Mouse (Mus musculus) bone marrow, adult 2 months (tissue): Measurements from ENCODE around the gene 2610042L04Rik. TPM values are rescaled to one million over a fixed set of nuclear protein-coding genes. Genes with fewer than 3 reads are reported as not detected.
"Not testable (repeated sequence)": the region's sequence is repeated elsewhere in the genome, so short reads cannot be mapped to it uniquely, and the experiment has no call there.

Experiments used
- H3K27ac ChIP-seq: fragments of 200-500 bp; 2 replicates; pipeline ENCODE4 v1.5.1; 2012; ENCODE audit warnings: low read depth, mild to moderate bottlenecking, control low read depth, inconsistent platforms, low read length; ENCODE audit not compliant: control insufficient read depth, poor library complexity, insufficient read depth
- H3K4me1 ChIP-seq: fragments of 200-500 bp; 2 replicates; pipeline ENCODE4 v1.6.1; 2011; ENCODE audit warnings: low read length; ENCODE audit not compliant: control insufficient read depth, insufficient read depth
- H3K4me3 ChIP-seq: fragments of 200-500 bp; replicated peaks from 2 replicates; pipeline ENCODE3; 2011; ENCODE audit warnings: mild to moderate bottlenecking, low read depth, low read length, control low read depth; ENCODE audit not compliant: control insufficient read depth
- WGBS: fragments of 180-500 bp; shearing (Covaris S2); methylation state at CpG from one replicate; pipeline ENCODE4 v1.1.7; 2018; 5-methylcytosine and 5-hydroxymethylcytosine counted together
- polyA plus RNA-seq: library from polyadenylated mRNA; stranded (reverse); fragments of >200 nt; gene quantifications from 2 replicates; pipeline ENCODE4 v1.2.4, GENCODE M21; 2011; ENCODE audit warnings: low replicate concordance; ENCODE audit not compliant: missing spikeins, insufficient read depth, insufficient read length

The 2610042L04Rik gene
- not detected in 2 replicates for polyA plus RNA-seq

DNA sequence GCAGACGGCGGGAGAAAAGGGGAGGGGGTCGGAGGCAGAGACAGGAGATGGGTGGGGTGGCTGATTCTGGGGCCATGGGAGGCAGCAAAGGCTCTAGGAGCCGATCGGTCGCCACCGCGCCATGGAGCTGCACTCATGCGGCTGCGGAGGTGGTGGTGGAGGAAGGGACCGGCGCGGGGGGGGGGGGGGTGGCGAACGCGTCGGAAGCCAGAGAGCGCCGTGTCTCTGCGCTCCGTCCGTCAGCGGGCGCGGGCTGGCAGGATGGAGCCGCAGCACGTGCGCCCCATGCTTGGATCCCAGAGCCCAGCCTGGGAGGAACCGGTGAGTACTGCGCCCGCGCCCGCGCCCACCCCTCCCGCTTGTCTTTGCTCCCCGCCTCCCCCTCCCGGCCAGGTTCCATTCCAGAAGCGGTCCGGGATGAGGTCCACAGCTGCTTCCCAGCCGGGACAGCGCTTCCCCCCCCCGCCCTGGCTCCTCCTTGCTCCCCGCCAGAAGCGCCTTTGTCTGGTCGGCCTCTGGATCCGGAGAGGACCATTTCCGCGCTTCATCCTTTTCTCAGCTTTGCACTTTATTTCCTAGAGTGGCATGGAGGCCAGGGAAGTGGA is at the start of gene 2610042L04Rik:
Gene 2610042L04Rik (plus strand): TSS at position 288 of the 605 bp plus-strand sequence.
- not testable (repeated sequence) for H3K4me1 ChIP-seq, H3K4me3 ChIP-seq, H3K27ac ChIP-seq
- 2% methylated on average over 35 of the region's 48 CpGs for WGBS

DNA sequence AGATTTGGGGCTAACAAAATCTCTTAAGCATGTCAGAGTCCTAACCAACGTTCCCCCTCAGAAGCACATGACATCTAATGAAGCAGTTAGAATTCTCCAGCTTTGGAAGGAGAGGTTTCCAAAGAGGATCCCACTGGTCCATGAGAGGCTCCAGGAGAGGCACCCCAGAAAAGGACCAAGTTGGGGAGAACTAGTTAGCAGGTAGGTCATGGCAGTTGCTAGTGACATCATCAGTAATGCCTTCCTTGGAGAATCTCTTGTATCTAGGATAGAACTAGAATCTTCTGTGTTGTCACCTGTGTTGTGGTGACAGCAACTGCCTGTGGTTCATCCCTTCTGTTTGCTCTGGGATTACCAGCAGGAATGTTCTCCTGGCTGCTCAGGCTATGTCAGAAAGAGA is 17.6 kb upstream of the 2610042L04Rik start, which contains the start of gene Gm3149:
Gene Gm3149 (plus strand): TSS at position 301 of the 400 bp plus-strand sequence.
- H3K27ac ChIP-seq, H3K4me3 ChIP-seq, H3K4me1 ChIP-seq: not testable (repeated sequence)
- WGBS = no CpG with 5 or more reads among the region's 1 CpGs

DNA sequence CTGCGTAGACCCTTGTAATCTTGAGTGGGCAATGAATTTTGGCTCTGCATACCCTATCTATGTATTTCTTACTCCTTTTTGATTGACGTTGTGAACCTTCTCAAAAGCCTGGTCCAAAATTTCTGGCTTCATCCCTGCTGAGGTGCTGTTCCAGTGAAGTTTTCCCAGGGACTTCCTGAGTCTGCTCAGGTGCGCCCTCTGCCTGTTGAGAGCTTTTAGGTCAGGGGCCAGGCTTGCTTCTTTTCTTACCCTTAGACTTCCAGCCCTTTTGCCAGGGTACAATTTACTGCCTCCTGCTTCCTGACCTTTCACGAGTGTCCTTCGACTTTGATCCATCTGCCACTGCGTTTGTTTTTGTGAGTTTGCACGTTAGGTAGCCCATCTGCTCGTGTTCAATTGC is 943 bp downstream of the 2610042L04Rik start:
- WGBS = 7% methylated on average over 7 of the region's 8 CpGs
- not testable (repeated sequence) for H3K4me3 ChIP-seq, H3K4me1 ChIP-seq, H3K27ac ChIP-seq

DNA sequence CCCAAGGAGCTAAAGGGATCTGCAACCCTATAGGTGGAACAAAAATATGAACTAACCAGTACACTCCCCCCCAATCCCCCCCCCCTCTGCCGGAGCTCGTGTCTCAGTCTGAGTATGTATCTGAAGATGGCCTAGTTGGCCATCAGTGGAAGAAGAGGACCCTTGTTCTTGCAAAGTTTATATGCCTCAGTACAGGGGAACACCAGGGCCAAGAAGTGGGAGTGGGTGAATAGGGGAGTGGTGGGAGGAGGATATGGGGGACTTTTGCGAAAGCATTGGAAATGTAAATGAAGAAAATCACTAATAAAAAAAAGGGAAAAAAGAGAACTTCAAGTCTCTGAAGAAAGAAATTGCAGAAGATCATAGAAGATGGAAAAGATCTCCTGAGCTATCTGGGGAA is 34.4 kb downstream of the 2610042L04Rik start:
- not testable (repeated sequence) for H3K27ac ChIP-seq, H3K4me3 ChIP-seq, H3K4me1 ChIP-seq
- WGBS = 73% methylated on average over 3 of the region's 3 CpGs

DNA sequence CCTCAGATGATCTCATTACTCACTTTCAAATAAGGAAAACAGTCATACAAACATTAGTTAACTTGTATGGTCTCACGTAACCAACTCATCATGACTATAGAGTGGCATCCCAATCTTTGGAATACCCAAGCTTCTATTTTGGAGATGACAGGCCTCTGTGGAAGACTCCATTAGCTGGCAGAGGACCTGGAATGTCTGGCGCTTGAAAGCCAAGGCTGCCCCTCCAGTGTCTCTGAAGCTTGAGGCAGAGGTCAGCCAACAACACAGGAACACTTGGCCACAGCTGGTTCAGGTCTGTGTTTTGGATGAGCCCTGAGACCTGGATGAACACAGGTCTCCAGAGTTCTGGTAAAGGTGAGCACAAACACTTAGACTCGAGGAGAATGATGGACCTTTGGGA is 35.1 kb downstream of the 2610042L04Rik start:
- not testable (repeated sequence) for H3K27ac ChIP-seq, H3K4me3 ChIP-seq, H3K4me1 ChIP-seq
- WGBS = 62% methylated on average over 3 of the region's 3 CpGs

DNA sequence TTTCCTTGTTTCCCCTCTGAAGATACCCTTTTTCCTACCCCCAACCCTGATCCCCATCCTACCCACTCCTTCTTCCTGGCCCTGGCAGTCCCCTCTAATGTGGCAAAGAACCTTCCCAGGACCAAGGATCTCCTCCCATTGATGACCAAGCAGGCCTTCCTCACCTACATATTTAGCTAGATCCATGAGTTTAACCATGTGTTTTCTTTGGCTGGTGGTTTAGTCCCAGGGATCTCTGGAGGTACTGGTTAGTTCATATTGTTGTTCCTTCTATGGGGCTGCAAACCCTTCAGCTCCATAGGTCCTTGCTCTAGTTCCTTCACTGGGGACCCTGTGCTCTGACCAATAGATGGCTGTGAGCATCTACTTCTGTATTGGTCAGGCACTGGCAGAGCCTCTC is 43.3 kb downstream of the 2610042L04Rik start:
- H3K27ac ChIP-seq, H3K4me3 ChIP-seq, H3K4me1 ChIP-seq: not testable (repeated sequence)

DNA sequence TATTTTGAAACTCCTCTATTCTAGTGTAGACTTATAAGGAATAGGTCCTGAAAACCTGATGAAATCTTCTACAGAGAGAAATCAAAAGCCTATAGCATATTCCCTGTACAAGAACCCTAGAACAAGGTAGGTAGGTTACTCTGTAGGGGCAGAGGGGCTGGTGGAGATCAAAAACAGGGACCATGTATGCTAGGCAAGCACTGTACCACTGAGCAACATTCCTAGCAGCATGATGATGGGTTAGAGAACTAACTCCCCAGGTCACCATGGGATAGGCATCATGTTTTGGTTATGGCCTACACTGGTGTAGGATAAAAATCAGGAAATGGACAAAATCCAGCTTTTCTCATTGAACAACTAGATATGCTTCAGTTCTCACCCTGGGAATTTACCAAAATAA is 51.0 kb downstream of the 2610042L04Rik start:
- H3K4me1 ChIP-seq, H3K27ac ChIP-seq, H3K4me3 ChIP-seq: not testable (repeated sequence)

DNA sequence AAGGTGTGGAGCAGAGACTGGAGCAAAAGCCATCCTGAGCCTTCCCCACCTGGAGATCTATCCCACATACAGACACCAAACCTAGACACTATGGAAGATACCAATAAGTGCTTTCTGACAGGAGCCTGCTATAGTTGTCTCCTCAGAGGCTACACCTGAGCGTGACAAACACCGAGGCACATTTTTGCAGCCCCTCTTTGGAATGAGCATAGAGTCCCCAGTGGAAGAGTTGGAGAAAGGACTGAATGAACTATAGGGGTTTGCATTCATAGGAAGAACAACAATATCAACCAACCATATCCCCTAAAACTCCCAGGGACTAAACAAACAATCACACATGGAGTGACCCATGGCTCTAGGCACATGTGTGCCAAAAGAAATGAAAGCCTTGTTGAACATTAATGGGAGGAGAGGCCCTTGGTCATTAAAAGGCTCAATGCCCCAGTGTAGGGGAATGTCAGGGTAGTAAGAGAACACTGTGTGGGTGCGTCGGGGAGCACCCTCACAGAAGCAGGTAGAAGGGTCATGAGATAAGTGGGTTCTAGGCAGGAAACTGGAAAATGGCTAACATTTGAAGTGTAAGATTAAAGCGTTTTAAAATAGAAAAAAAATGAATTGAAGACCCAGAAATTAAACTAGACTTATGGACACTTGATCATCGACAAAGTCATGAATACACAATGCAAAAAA is 58.4 kb downstream of the 2610042L04Rik start:
- WGBS = 88% methylated on average over 4 of the region's 6 CpGs
- not testable (repeated sequence) for H3K4me1 ChIP-seq, H3K4me3 ChIP-seq

DNA sequence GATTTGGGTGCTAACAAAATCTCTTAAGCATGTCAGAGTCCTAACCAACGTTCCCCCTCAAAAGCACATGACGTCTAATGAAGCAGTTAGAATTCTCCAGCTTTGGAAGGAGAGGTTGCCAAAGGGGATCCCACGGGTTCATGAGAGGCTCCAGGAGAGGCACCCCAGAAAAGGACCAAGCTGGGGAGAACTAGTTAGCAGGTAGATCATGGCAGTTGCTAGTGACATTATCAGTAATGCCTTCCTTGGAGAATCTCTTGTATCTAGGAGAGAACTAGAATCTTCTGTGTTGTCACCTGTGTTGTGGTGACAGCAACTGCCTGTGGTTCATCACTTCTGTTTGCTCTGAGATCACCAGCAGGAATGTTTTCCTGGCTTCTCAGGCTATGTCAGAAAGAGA is 62.7 kb downstream of the 2610042L04Rik start, which contains the start of gene Gm3159:
Gene Gm3159 (plus strand): TSS at position 301 of the 400 bp plus-strand sequence.
- not testable (repeated sequence) for H3K4me3 ChIP-seq, H3K27ac ChIP-seq, H3K4me1 ChIP-seq
- WGBS = 71% methylated on average over 1 of the region's 3 CpGs

More for the DNA sequence above, 58.4 kb downstream of the 2610042L04Rik start:
- not testable (repeated sequence) for H3K27ac ChIP-seq

DNA sequence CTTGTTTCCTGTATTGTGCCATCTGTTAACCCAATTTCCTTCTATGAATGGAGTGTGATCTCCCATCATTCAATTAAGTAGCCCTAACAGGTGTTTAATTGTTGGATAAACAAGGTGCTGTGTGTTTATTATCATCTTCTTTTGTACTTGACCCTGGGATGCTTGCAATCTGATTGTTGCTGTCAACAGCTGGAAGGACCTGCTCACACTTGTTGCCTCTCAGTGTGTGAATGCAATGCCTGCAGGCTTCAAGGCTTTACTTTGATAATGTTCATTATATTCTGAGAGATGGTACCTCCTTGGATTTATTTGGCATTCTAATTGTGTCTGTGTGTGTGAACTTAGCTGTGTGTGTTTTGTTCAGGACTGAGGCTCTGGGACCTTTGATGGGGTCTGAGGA is 64.1 kb downstream of the 2610042L04Rik start:
- not testable (repeated sequence) for H3K4me3 ChIP-seq, H3K27ac ChIP-seq, H3K4me1 ChIP-seq

DNA sequence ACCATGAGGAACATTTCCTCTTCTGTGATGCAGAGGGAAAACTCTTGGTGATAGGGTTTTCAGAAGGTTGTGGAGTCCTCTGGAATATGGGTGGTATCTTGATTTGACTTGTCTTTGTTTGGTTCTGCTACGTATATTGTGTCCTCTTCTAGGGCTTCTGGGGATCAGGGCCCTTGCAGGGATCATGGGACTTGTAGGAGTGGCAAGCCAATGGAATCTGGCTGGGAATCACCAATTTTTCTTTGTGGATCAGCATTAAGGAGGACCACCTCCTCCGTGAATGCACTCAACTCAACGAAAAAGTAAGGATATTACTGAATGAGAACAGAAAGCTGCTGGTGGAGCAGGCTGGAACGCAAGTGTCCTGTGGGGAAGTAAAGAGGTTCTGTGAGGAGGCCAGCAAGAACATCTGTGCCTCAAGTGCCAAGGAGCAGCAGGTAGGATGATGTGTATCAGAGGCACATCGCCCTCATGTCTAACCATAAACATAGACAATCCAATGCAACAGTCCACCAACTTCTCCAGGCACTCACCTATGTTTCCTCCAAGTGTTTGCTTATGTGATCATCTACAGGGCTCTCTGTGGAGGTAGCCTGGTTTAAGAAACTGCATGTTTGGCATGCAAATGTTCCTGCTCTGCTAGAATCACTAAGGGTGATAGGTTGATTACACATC is 65.7 kb downstream of the 2610042L04Rik start:
- 77% methylated on average over 5 of the region's 5 CpGs for WGBS
- not testable (repeated sequence) for H3K4me1 ChIP-seq, H3K4me3 ChIP-seq, H3K27ac ChIP-seq

DNA sequence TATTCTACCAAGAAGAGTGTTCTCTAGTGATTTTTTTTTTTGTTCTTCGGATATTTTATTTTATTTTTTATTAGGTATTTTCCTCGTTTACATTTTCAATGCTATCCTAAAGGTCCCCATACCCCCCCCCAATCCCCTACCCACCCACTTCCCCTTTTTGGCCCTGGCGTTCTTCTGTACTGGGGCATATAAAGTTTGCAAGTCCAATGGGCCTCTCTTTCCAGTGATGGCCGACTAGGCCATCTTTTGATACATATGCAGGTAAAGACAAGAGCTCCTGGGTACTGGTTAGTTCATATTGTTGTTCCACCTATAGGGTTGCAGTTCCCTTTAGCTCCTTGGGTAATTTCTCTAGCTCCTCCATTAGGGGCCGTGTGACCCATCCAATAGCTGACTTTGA is 66.7 kb downstream of the 2610042L04Rik start:
- H3K4me1 ChIP-seq, H3K27ac ChIP-seq, H3K4me3 ChIP-seq: not testable (repeated sequence)
- 54% methylated on average over 5 of the region's 5 CpGs for WGBS

DNA sequence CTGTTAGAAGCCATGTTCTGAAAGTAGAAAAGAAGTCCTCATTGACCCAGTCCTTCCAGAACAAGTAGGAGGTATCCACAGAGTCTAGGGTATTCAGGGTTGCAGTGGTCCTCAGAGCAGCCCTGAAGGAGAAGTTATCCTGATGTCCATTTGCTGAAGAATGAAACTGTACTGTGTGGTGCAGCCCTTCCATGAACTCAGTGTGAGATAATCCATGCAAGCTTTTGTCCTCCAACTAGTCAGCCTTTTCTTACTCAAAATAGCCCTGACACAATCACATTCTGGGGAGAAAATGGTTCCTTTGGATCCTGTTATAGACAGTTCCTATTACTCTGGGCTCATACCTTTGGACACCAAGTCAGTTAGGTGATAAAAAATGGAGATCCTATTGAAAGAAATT is 69.3 kb downstream of the 2610042L04Rik start:
- not testable (repeated sequence) for H3K4me1 ChIP-seq, H3K27ac ChIP-seq, H3K4me3 ChIP-seq
